Mouse (Mus musculus): Measurements from ENCODE around the gene Itgb3bp.

The Itgb3bp gene

DNA sequence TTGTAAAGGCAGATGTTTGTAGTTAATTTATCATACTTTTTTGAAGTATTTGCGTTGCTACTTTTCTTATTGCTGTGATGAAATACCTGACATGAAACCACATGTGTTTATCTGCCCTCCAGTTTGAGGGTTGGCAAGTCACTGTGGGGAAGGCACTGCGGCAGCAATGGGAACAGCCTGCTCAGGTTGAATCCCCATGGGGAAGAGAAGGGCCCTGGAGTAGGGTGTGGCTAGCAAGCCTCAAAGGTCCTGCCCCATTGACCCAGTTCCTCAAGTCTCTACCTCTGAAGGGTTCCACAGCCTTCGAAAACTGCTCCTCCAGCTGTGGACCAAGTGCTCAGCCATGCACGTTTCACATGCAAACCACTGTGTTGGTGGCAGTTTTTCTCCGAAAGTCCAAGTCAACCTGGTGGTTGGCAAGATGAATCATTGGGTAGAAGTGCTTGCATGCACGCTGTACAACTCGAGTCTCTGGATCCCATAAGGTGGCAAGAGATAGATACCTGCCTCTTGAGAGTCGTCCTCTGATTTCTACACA lies 203.6 kb downstream of the Itgb3bp start:
- no peak for DNase-seq (ENCODE audit: low spot score in 2 of 2)

DNA sequence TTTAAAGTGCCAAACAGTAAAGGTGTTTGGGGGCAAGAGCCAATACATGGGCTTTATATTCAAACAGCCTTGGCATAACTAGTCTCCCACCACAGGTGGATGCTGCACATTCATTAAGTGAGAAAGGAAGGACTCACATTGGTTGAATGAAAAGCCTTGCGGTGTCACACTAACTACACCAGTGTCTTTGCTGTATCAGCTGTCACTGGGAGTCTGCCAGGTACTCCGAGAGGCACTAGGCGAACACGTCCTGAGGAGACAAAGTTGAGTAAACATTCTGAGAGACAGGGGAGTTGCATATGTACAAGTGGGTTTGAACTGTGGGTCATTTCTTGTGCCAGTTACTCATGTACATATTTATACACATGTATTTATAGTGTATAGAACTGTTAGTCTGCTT lies 205.3 kb downstream of the Itgb3bp start:
- no peak for DNase-seq (ENCODE audit: low spot score in 2 of 2)

DNA sequence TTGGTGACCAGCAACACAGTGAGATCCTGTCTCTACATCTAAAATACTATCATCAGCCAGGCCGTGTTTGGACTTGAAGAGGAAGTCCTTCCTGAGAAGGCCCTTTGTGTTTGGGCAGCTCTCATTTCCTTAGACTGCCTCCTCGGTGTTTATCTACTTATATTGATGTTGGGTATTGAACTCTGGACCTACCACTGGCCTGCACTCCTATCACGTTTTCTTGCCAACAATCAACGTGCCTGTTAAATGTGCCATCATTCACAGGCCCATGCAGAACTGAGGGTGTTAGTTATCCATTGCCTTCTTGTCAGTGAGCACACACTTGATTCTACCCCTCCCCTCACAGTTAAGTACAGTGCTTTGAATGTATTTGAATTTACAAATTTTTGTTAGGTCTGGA lies 211.7 kb downstream of the Itgb3bp start:
- DNase-seq (ENCODE audit: low spot score in 2 of 2) = no peak

DNA sequence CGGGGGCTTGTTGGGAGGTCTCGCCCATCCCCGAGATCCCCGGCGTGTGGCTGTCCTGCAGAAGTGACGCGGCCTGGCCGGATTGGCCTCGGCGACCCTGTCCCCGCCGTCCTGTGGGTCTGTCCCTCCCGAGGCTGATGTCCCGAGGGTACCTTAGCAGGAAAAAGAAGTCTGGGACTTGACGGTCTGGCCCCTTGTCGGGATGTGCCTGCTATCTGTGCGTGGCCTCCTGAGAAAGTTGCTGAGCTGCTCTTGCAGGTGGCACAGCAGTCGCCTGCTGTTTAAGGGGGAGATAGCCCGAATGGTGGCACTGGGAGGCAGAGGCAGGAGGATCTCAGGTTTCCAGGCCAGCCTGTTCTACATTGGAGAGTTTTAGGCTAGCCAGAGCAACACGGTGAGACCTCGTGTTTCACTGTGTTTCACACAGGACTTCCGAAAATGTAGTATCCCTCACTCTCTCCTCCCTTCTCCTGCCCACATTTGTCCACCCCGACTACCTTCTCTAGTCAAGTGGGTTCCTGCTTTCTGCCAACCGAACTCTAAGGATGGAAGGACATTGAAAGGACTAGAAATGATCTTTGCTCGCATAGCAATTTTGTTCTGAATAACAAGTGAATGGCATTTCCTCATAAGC lies 213.7 kb downstream of the Itgb3bp start:
- no peak for DNase-seq (ENCODE audit: low spot score in 2 of 2)
